Mouse (Mus musculus) spleen, adult 18-20 months (tissue): ENCODE measurements at regions not wholly inside any gene's neighbourhood (a gene's known extent, or its start where the extent isn't known, plus 50 kb on each side); places are given as distances from the start of the nearest gene placed in this dataset.
"Not testable (repeated sequence)": the region's sequence is repeated elsewhere in the genome, so short reads cannot be mapped to it uniquely, and the experiment has no call there.

Source experiments
- DNase-seq, 2 experiments: peaks; one replicate each; pipeline ENCODE4 v3.0.0; 2022; ENCODE audit warnings: mixed read lengths in 2 of 2

DNA sequence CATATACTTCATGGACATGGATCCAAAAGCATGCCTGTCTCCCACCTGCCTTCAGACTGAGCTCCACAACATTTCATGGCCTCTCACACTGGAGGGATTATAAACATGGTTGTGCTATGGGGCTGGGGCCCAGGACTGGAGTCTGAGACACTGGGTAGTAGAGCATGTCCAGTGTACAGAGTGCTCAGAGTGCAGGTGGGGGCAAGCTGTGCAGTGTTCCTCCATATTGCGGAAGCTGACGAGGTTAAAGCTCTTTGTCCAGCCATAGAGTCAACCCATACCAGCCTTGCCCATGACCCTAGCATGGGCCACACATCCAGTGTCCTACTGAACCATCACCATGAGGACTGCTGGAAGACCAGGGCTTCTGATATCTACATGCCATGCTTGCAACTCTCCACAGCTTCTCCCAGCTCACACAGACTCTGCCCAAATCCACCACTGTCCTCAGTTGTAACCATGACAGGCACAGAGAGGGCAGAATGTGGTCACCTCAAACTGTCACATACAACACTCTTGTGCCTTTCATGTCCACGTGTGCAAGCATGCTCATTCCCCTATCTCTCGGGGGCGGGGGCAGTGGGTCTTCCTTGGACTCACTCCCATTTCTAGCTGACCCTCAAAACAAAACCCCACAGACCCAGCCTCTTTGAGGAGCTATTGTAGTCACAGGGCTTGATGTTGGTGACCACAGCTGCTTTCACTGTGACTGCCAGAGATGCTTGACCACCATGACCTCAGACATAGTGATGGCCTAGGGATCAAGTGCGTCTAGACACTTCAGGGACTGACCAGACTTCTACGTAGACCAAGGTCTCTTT lies 55.9 kb downstream of the Tmem121 start:
- DNase-seq = no peak

DNA sequence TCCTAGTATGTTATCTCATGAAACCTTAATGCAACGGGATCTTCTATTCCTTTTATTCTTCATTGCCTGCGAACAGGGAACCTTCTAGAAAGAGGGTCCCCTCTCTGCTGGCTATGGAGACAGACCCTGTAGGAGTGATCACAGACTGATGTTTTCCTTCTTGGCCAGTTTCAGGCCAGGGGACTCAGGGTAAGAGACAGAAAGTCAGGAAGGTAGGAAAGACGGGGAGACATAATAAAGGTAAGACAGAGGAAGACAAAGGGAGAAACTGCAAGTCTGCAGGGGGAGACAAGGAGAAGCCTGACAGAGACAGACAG lies 56.4 kb downstream of the Tmem121 start:
- no peak for DNase-seq

DNA sequence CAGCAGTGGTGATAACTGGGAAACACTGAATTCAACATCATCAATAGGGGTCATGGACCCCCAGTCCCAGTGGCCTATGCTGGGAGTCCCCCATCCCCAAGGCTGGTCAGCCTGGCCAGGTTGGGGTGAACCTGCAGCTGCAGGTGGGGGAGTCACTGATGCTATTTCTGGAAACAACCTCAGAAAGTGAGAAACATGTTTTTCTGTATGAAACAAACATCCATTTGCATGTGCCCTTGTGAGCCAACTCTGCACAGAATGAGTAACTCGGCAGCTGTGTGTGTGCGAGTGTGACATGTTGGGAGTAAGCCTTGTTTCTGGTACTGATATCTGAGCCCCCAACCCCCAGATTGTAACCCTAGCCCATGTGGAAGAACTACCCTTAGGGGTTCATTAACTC lies 59.0 kb downstream of the Tmem121 start:
- DNase-seq = peak; percentile 46 to 51

DNA sequence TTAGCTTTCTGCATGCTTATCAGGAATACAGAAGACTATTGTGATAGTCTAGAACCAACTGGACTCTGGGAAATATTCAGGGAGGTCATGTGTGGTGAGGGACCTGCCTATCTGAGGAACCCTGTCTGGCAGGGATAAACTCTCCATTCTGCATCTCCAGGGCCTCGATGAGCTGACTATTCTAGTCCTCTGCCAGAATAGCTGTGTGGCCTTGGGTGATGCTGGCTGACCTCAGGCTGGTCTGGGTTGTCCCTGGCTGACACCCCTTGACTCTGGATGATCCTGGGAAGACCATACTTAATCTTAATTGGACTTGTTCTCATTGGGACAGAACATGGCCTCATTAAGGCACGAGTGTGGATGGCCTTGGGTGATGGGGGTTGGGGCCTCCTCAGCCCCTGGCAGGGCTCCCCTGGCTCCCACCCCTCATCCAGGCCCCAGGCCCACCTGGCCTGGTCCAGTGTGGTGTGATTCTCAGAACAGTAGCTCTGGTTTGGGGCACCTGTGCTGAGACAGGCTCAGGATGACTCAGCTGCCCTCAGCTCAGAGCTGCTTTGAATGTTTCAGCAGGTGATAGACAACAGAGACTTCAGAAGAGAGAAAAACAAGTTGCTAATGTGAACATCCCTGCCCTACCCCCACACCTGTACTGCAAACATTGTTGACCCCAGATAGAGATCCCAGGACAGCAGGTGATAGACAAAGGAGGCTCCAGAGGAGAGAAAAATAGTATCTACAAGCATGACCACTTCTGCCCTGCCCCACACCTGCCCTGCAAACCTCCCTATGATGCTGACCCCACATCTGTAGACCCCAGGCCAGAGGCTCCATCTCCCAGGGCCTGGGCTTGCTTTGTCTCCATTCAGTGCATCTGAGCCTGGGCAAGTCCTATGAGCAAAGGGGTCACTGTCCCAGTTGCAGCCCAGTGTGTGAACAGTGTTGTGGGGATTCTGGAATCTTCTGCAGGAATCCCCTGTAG lies 68.0 kb downstream of the Tmem121 start:
- not testable (repeated sequence) for DNase-seq

DNA sequence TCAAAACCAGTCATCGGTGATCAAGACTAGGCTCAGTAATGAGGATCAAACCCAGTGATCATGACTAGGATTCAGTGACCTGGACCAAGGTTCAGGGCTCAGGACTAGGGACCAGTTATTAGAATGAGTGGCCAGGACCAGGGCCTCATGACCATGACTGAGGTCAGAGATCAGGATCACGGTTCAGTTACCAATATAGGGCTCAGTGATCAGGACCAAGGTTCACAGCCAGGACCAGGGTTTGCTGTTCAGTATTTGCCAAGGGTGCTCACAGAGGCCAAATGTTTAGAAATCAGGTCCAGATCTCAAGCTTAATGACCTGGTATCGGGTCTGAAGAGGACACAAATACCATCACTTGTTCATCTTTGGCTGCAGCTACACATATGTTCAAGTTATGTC lies 69.6 kb downstream of the Tmem121 start:
- no peak for DNase-seq

DNA sequence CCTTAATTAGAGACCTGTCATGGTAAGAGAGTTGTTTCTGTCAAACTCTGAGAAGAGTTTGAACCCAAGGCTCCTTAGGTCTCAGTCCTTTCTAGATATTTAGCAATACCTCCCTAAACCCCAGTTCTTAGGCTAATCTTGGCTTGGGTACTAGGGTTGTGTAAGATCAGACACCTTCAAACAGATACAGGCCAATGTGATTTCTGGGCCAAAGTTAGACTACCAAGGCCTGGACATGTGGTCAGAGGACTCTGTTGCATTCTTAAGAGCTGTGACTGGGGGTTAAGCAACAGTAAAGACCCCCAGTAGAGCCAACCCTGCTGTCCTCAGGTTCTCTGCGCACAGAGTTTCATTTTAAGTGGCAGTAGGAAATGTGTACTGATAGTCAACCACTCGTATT lies 70.9 kb downstream of the Tmem121 start:
- DNase-seq = no peak

DNA sequence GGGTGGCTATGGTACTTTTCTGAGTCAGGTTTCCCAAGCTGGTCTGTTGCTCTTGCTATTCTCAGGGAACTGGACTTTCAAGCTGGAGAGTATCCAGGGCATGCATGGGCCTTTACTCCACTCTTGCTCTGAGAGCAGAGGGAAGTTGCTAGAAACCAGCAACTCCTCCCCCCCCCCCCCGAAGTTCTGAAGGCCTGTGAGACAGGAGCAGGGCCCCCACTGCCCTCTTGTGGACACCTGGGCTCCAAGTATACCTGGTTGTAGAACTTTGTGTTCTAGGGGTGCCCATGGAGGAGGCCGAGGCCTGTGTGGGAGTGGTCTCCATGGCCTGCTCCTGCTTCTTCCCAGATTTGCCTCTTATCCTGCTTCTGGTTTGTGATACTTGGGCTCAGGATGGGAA lies 71.5 kb downstream of the Tmem121 start:
- peak; percentile 65 to 79 for DNase-seq

DNA sequence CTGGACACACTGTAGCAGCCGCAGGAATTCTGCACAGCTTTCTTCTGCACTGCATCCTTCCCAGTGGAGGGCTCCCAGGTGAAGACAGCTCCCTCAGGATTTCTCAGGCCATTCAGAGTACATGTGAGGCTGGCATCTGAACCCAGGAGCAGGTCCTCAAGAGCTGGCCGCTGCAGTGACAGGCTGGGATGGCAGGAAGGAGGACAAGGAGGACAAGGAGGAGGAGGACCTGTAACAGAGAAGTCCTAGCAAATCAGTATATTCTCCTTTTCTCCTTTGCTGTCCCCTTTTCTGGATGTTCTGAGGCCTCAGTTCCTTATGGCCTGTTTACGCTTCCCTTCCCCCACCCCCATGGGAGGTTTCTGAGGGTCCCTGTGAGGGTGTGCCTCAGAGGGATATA lies 73.7 kb downstream of the Tmem121 start:
- no peak for DNase-seq

DNA sequence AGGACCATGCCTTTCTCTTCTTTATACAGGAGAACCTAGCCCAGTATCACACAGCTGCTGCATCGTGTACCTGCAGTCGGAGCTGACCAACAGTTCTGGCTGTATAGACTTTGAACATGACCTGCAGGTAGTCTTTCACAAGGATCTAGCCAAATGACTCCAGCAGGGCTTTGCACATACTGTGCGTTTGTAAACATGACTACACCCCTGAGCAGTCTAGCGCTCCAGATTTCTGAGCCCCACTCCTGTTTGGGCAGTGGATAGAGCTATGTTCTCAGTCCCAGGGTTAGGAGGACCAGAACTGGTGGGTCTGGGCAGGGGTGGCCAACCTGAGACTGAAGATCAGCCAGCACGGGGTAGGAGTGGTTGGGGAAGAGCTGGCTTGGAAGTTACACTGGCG lies 74.6 kb downstream of the Tmem121 start:
- DNase-seq = no peak

DNA sequence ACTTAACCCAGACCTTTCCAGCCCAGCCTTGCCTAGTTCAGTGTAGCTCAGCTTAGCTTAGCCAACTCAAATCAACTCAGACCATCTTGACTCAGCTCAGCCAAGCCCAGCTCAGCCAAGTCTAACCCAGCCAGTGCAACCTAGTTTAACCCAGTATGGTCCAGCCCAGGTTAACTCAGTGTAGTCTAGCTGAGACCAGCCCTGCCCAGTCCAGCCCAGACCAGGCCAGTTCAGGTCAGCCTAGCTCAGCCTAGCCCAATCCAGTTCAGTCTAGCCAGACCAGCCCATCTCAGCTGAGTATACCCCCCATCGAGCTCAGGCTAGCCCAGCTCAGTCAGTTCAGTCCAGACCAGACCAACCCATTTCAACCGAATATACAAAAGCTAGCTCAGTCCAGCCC lies 90.2 kb downstream of the Tmem121 start:
- no peak for DNase-seq

DNA sequence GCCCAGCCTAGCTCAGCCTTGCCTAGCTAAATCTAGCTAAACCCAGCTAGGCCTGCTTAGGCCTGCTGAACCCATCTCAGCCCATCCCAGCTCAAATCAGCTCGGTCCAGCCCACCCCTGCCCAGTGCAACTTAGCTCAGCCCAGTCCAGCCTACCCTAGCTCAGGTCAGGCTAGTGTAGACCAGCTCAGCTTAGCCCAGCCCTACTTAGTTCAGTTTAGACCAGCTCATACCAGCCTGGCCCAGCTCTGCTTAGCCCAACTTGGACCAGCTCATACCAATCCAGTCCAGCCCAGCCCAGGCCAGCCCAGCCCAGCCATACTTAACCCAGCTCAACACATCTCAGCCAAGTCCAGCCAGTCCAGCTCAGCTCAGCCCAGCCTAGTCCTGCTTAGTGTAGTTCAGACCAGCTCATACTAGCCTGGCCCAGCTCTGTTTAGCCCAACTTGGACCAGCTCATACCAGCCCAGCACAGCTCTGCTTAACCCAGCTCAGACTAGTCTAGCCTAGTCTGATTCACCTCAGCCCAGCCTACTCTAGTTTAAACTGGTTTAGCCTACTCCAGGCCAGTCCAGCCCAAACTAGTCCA lies 90.7 kb downstream of the Tmem121 start:
- DNase-seq = no peak

DNA sequence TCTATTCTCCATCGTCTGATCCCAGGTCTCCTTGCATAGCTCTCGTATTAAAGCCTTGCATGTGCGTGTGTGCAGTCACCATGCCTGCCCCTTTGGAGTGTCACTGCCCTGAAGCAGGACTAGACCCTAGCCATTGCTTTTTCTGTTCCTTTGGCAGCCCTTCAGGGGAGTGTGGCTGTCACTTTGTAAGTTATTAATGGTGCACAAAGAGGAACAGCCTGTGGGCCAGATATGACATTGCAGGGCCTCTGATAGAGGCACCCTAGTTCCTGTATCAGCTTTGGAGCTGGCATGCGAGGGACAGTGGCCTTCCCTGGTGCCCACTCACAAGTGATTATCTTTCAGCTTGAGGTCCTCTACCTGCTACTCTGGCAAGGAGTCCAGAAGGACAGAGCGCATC lies 92.0 kb downstream of the Tmem121 start:
- no peak for DNase-seq

DNA sequence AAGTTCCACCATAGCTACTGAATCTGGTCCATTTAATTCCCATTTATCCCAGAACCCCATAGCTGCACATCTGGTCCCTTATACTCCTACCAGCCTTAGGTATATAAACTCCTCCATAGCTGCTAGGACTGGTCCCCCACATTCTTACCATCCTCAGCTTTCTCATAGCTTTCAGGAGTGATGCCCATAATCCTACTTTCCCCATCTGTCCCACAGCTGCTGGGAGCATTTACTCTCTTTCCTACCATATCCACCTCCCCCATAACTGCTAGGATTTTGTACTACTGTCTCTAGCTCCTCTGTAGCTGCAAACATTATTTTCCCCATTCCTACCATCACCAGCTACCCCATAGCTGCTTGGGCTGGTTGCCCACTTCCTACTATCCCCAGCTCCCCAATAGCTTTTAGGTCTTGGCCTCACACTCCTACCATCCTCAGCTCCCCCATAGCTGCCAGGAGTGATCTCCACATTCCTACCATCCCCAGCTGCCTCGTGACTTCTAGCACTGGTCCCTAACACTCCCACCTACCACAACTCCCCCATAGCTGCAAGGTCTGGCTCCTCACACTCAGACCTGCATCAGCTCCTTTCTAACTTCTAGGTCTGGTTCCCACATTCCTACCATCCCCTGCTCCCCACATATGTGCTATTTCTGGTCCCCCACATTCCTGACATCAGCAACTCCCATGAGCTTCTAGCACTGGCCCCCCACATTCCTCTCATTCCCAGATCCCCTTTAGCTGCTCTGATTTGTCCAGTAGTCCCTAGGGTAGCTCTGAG lies 106.5 kb downstream of the Tmem121 start:
- no peak for DNase-seq

DNA sequence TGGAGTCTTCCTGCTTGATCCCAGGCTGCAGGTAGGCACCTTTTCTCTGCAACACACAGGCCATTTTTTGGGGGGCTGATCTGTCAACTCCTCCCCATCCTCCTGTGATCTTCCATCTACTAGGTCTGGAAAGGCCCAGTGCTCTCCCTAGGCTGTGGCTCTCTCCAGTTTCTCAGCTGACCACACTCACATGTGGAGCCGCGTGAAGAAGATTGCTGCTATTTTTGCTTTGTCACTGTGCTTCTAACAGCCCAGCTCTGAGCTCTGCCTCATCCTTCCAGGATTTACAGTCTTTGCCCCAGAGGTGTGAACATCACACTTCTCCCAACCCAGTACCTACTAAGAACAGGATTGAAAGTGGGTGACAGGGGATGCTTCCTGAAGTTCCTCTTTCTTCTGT lies 110.2 kb downstream of the Tmem121 start:
- DNase-seq = no peak

DNA sequence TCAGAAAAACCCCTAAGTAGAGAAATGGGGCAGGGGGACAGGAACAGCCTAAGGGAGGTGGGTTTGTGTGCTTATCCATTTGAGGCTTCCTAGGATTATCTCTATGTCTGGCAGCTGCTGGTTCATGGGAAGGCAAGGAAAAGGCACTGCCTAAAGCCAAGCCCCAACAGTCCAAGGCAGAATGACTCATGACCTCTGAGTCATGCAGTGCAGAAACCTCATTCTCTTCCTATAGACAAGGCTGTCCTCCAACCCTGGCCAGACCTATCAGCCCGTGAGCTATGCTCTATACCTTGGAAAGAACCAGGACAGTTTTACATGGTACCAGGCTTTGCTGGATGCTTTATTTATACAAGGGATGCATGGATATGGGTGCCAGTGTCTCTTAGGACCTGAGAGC lies 120.2 kb downstream of the Tmem121 start:
- no peak for DNase-seq

DNA sequence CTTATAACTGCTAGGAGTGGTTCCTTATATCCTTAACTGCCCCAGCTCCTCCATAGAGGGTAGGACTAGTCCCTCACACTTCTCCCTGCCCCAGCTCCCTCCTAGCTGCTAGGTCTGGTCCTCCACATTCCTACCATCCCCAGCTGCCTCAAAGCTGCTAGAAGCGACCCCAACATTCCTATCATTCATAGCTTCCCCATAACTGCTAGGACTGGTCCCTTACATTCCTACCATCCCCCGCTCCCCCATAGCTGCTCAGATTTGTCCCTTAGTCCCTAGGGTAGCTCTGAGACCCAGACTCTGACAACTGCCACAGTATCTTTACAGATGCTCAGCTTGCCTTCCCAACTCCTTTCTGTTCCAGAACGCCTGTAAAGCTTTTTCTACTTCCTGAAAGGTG lies 127.6 kb downstream of the Tmem121 start:
- DNase-seq = no peak

DNA sequence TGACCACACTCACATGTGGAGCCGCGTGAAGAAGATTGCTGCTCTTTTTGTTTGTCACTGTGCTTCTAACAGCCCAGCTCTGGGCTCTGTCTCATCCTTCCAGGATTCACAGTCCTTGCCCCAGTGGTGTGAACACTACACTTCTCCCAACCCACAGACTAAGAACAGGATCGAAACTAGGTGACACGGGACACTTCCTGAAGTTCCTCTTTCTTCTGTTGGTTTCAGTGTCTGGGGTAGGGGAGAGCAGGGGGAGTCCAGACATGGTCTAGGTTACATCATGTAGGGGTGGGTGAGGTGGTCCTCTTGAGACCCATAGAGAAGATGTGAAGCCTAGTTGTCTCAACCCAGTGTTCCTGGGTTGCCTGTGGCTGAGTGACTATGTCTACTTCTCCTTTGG lies 128.9 kb downstream of the Tmem121 start:
- DNase-seq = peak in 1 of 2 experiments; percentile 10

DNA sequence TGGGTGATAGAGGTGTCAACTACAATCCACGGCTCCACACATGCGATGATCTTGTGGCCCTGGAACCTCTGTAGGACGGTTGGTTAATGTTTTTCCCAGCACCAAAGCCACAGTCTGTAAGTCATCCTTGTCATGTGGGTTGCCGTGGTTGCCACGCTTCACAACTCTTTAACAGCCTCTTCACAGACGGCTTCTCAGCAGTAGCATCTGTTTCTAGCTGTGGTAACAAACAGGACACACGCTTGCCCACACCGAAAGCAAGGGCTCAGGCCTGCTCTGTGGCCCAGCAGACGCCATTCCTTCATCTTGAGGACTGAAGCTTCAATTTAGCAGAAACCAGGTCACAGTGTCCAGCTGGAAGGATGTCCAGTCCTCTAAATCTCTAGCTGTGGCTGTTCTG lies 135.4 kb downstream of the Tmem121 start:
- DNase-seq = peak; percentile 30 to 48

DNA sequence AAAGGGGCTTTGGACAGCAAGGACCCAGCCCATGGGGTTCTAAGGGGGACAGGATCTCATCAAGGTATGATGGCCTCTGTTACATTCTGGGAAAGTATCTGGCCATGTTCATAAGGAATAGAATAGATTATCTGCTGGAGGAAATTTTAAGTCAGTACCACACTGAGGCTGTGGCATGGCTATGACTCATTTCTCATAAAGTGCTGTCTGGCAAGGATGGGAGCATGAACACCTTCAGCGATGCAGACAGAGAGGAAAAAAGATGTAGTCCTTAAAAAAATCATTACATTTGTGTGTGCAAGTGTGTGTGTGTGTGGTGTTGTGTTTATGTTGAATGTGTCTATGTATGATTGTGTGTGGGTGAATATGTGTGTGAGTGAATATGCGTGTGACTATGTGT lies 136.4 kb downstream of the Tmem121 start:
- DNase-seq = no peak

DNA sequence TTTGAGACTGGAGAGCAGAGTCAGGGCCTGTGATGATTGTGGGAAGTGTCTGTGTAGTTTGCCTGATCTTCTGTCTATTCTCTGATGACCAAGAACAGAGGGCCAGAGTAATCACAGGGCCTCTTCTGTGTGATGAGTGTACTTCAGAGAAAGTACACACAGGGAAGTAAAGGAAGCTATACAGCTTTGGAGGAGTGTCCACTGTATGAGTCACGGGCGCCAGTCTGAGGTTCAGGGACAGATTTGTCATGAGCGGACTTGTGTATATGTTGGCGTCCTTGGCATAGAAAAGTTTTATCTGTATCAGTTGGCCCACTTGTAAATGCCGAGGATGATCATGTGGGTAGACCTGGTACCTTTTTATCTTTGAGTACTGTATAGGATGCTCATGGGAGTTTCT lies 142.1 kb downstream of the Tmem121 start:
- DNase-seq = no peak

DNA sequence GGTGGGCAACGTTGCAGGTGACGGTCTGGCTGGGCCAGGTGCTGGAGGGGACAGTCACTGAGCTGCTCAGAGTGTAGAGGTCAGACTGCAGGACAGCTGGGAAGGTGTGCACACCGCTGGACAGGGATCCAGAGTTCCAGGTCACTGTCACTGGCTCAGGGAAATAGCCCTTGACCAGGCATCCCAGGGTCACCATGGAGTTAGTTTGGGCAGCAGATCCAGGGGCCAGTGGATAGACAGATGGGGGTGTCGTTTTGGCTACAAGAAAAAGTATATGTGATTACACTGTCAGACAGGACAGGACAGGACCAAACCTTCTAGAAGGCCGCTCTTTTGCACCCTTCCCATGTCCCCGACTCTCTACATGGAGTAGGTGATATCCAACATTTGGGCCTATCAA lies 144.5 kb downstream of the Tmem121 start:
- no peak for DNase-seq

DNA sequence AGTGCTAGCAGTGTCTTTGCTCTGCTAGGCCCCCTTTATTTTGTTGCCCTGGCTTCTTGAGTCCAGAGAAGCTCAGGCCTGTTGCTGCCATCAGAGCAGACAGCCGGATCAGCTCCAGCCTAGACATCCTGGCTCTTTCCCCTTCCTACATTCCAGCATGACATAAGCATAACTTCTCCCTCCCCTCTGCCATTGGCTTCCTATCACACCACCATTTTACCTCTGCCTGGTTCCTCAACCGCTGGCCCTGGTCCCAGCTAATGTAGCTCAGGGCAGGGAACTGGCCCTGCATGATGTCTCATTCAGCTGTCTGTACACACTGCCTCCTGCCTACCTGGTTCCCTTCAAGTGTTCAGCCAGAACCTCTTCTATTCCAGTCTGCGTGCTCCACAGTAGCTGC lies 146.5 kb downstream of the Tmem121 start:
- DNase-seq = no peak

DNA sequence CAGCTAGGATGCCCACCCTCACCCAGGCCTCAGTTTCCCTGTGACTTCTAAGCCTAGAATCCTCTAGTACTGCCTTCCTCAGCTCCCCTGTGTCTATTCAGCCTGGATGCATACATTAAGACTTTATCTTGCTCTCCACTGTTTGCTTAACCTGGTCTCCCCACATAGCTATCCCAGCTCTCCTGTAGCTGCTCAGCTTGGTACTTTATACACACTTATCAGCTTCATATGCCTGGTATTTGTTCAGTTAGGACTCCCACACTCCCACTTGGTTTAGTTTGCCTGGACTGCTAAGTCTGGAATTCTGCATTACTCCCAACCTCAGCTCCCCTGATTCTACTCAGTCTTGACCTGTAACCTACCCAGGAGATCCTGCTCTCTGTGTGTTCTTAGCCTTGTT lies 147.7 kb downstream of the Tmem121 start:
- no peak for DNase-seq
